Mouse (Mus musculus): Measurements from ENCODE around the gene Ccnk. TPM values are rescaled to one million over a fixed set of nuclear protein-coding genes. Genes with fewer than 3 reads are reported as not detected.

The Ccnk gene
- total and polyA plus RNA-seq, 2 experiments from 2014 or later: 1.5 to 4.3 TPM

DNA sequence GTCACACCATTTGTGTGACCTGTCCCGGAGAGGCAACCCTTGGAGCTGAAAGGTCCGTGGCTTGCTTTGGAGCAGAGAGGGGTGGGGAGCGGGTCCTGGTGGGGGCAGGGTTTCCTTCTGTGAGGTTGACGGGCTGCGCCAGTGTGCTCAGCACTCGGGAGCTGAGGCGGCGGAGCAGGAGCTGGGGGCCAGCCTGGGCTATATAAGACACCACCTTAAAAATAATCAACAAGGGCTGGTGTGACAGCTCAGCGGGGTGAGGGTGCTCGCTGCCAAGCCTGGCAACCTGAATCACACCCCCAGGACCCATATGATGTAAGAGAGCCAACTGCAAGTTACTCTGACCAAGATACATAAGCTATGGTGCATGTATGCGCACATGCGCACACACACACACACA, 50.7 kb downstream of the Ccnk start:
- no peak overlapping the region for H3K27ac ChIP-seq (ENCODE audit: low read depth)
- H3K4me2 ChIP-seq (ENCODE audit: low read depth, low read length): no peak overlapping the region
- H3K9ac ChIP-seq (replicated peaks; ENCODE audit: low read depth, low read length): no peak overlapping the region
- DNase-seq (ENCODE audit: low spot score) (no peak), ATAC-seq (ENCODE audit: insufficient read depth, low read depth) (no peak)
- TF ChIP-seq EP300 (IDR thresholded peaks at IDR 0.05; ENCODE audit: low read depth) (no peak), CTCF (IDR thresholded peaks at IDR 0.05; ENCODE audit: low read depth) (no peak)
- no peaks in the 10 kb centered on the region for H3K36me3 ChIP-seq (replicated peaks; ENCODE audit: control insufficient read depth, insufficient read depth, low read length)
- H3K27me3 ChIP-seq (ENCODE audit: control insufficient read depth, insufficient read depth, low read length): no peaks in the 10 kb centered on the region
- WGBS: 82% methylated on average over 12 of the region's 12 CpGs
- no peak overlapping the region for H3K4me3 ChIP-seq (ENCODE audit: low read depth, low read length)
- no peaks in the 10 kb centered on the region for H3K9me3 ChIP-seq (replicated peaks; ENCODE audit: control insufficient read depth, low read length)
- peaks cover 38% of the 10 kb centered on the region for H3K4me1 ChIP-seq (ENCODE audit: control insufficient read depth, insufficient read depth)

DNA sequence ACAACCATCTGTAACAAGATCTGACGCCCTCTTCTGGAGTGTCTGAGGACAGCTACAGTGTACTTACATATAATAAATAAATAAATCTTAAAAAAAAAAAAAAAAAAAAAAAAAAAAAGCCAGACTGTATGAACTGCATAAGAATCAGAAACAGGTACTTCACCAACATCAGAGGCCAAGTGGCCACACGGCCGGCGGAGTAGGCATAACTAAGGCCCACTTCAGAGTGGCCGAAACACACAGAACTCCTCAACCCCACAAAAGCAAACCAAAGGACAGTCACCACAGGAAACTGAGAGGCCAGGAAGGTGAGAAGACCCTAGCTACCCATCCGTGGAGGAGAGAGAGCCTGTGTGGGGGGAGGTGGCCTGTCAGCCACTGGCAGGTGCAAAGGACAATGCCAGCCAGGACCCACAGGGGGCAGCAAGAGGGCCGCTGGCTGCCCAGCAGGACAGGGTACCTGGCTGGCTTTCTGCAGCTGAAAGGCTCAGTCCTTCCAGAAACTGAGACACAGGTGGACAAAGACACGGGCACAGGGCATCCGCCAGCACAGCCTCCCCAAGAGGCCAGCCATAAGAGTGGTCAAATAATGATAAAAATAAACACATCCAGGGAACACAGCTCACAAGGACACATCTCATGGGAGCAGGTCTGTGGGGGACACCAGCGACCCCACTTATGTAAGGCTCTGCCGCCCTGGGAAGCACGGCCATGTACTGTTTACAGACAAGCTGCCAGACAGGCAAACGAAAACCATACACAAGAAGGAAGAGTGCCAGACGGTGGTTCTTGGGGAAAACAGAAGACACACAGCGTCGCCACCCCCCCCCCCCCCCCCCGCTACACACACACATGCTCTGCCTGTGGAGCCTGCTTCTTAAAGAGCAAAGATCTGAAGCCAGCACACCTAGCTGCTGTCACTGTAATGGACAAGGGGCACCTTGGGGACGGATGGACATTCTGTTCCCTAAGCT, 51.7 kb downstream of the Ccnk start:
- DNase-seq (ENCODE audit: low spot score): no peak
- no peak overlapping the region for H3K4me3 ChIP-seq (ENCODE audit: low read depth, low read length)
- H3K9me3 ChIP-seq (replicated peaks; ENCODE audit: control insufficient read depth, low read length): no peaks in the 10 kb centered on the region
- H3K9ac ChIP-seq (replicated peaks; ENCODE audit: low read depth, low read length): no peak overlapping the region
- H3K4me2 ChIP-seq (ENCODE audit: low read depth, low read length): no peak overlapping the region
- H3K27me3 ChIP-seq (ENCODE audit: control insufficient read depth, insufficient read depth, low read length): no peaks in the 10 kb centered on the region
- no peak for ATAC-seq (ENCODE audit: insufficient read depth, low read depth)
- H3K36me3 ChIP-seq (replicated peaks; ENCODE audit: control insufficient read depth, insufficient read depth, low read length): no peaks in the 10 kb centered on the region
- peaks cover 40% of the 10 kb centered on the region for H3K4me1 ChIP-seq (ENCODE audit: control insufficient read depth, insufficient read depth)
- TF ChIP-seq EP300 (IDR thresholded peaks at IDR 0.05; ENCODE audit: low read depth) (no peak), CTCF (IDR thresholded peaks at IDR 0.05; ENCODE audit: low read depth) (peak; percentile 58)
- 54% methylated on average over 16 of the region's 18 CpGs for WGBS
- no peak overlapping the region for H3K27ac ChIP-seq (ENCODE audit: low read depth)

DNA sequence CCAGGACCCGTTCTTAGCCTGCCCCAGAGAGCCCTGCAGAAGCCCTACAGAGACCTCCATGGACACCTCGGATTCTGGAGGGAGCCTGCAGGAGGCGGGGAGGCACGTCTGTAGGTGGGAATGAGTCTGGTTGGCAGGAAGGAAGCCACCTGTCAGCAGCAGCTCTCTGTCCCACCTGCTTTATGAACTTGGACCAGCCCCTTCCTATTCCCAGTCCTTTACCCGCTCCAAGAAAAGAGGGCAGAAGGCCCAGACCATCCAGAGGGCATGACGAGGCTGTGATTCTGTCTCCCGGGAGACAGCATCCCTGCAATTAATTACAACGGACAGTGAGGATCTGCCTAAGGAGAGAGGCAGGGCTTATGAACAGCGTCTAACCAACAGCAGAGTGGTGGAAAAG, 52.5 kb downstream of the Ccnk start:
- H3K36me3 ChIP-seq (replicated peaks; ENCODE audit: control insufficient read depth, insufficient read depth, low read length): no peaks in the 10 kb centered on the region
- H3K9ac ChIP-seq (replicated peaks; ENCODE audit: low read depth, low read length): no peak overlapping the region
- H3K4me3 ChIP-seq (ENCODE audit: low read depth, low read length): no peak overlapping the region
- H3K4me1 ChIP-seq (ENCODE audit: control insufficient read depth, insufficient read depth): peaks cover 47% of the 10 kb centered on the region
- ATAC-seq (ENCODE audit: insufficient read depth, low read depth): no peak
- H3K4me2 ChIP-seq (ENCODE audit: low read depth, low read length): no peak overlapping the region
- no peak for DNase-seq (ENCODE audit: low spot score)
- H3K27me3 ChIP-seq (ENCODE audit: control insufficient read depth, insufficient read depth, low read length): no peaks in the 10 kb centered on the region
- no peaks in the 10 kb centered on the region for H3K9me3 ChIP-seq (replicated peaks; ENCODE audit: control insufficient read depth, low read length)
- 57% methylated on average over 9 of the region's 9 CpGs for WGBS
- TF ChIP-seq CTCF (IDR thresholded peaks at IDR 0.05; ENCODE audit: low read depth): no peak
- no peak overlapping the region for H3K27ac ChIP-seq (ENCODE audit: low read depth)

DNA sequence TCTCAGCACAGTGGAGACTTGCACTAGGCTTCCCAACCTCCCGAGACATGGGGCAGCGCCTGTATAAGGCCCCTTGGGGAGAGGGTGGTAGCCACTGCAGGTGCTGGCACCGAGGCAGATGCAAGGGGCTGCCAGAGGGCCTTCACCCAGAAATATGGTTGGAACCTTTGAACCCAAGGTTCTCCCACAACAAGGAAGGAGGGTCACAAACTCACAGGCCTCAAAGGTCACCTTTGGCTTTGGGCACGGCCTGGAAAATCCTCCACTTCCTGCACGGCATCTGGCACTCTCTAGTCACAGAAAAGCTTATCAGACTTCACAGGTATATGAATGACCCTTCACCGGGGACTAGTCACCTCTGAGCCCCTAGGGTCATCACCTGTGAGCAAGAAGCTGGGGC, 54.4 kb downstream of the Ccnk start:
- DNase-seq (ENCODE audit: low spot score) (no peak), ATAC-seq (ENCODE audit: insufficient read depth, low read depth) (no peak)
- no peak overlapping the region for H3K4me3 ChIP-seq (ENCODE audit: low read depth, low read length)
- no peaks in the 10 kb centered on the region for H3K9me3 ChIP-seq (replicated peaks; ENCODE audit: control insufficient read depth, low read length)
- H3K27ac ChIP-seq (ENCODE audit: low read depth): no peak overlapping the region
- no peak overlapping the region for H3K9ac ChIP-seq (replicated peaks; ENCODE audit: low read depth, low read length)
- H3K27me3 ChIP-seq (ENCODE audit: control insufficient read depth, insufficient read depth, low read length): no peaks in the 10 kb centered on the region
- 75% methylated on average over 6 of the region's 6 CpGs for WGBS
- TF ChIP-seq EP300 (IDR thresholded peaks at IDR 0.05; ENCODE audit: low read depth): no peak
- no peak for TF ChIP-seq CTCF (IDR thresholded peaks at IDR 0.05; ENCODE audit: low read depth)
- H3K36me3 ChIP-seq (replicated peaks; ENCODE audit: control insufficient read depth, insufficient read depth, low read length): no peaks in the 10 kb centered on the region
- H3K4me1 ChIP-seq (ENCODE audit: control insufficient read depth, insufficient read depth): peaks cover 65% of the 10 kb centered on the region
- no peak overlapping the region for H3K4me2 ChIP-seq (ENCODE audit: low read depth, low read length)

DNA sequence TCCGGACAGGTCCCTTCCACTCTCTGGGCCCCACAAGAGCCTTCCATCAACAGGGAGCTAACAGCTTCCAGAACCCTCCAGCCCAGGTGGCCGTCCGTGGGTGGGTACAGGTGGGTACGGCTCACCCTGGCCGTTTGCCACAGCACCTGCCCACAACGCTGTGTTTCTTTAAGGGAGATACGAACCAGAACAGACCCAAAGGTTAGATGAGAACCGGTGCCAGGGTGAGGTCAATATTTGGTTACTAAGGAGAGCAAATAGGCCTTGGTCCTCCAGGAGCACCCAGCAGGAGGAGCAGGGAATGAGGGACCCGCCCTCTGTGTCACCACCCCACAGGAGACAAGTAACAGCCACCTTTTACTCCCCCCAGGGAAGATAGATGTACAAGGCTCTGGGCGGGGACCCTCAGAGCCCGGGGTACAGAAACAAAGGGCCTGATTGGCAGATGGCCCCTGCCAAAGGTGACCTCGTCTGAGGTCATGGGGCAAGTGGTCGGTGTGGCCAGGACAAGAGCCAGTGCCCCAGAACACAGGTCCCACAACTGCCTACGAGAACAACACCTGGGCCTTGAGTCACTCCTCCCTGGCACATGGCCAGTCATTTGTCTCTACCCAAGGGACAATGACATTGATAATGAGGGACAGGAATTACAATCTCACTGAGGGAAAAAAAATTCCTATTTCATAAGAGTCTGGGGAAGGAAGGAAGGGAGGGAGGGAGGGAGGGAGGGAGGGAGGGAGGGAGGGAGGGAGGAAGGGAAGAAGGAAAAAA, 55.6 kb downstream of the Ccnk start:
- H3K27me3 ChIP-seq (ENCODE audit: control insufficient read depth, insufficient read depth, low read length): no peaks in the 10 kb centered on the region
- WGBS: 49% methylated on average over 14 of the region's 14 CpGs
- H3K27ac ChIP-seq (ENCODE audit: low read depth): no peak overlapping the region
- no peak overlapping the region for H3K9ac ChIP-seq (replicated peaks; ENCODE audit: low read depth, low read length)
- H3K36me3 ChIP-seq (replicated peaks; ENCODE audit: control insufficient read depth, insufficient read depth, low read length): no peaks in the 10 kb centered on the region
- H3K4me1 ChIP-seq (ENCODE audit: control insufficient read depth, insufficient read depth): peaks cover 64% of the 10 kb centered on the region
- H3K9me3 ChIP-seq (replicated peaks; ENCODE audit: control insufficient read depth, low read length): no peaks in the 10 kb centered on the region
- TF ChIP-seq CTCF (IDR thresholded peaks at IDR 0.05; ENCODE audit: low read depth): no peak
- no peak for TF ChIP-seq EP300 (IDR thresholded peaks at IDR 0.05; ENCODE audit: low read depth)
- ATAC-seq (ENCODE audit: insufficient read depth, low read depth) (no peak), DNase-seq (ENCODE audit: low spot score) (no peak)
- H3K4me2 ChIP-seq (ENCODE audit: low read depth, low read length): no peak overlapping the region
- H3K4me3 ChIP-seq (ENCODE audit: low read depth, low read length): no peak overlapping the region
